Mouse (Mus musculus) intestine, embryonic 16.5 days (tissue): ENCODE results near the gene Ltbp1. TPM values are rescaled to one million over a fixed set of nuclear protein-coding genes. Genes with fewer than 3 reads are reported as not detected.

Experiments used
- ATAC-seq: fragments of 200-750 bp; cut with Nextera tagmentation; 2 replicates; pipeline ENCODE4 v1.8.0; 2017; ENCODE audit warnings: moderate TSS enrichment, moderate library complexity
- H3K27ac ChIP-seq: fragments of 300-500 bp; sonication (generic); 2 replicates; pipeline ENCODE4 v1.5.1; 2014; ENCODE audit warnings: mild to moderate bottlenecking, low read length
- H3K27me3 ChIP-seq: fragments of 300-500 bp; sonication (generic); replicated peaks from 2 replicates; pipeline ENCODE4 v1.6.1; 2014; ENCODE audit warnings: low read length, control low read depth, mixed read lengths; ENCODE audit not compliant: control insufficient read depth, insufficient read depth
- H3K36me3 ChIP-seq: fragments of 300-500 bp; sonication (generic); 2 replicates; pipeline ENCODE4 v1.6.1; 2014; ENCODE audit warnings: low read length, control low read depth; ENCODE audit not compliant: control insufficient read depth, insufficient read depth
- H3K4me1 ChIP-seq: fragments of 300-500 bp; sonication (generic); 2 replicates; pipeline ENCODE4 v1.6.1; 2014; ENCODE audit warnings: low read length, control low read depth, mixed read lengths; ENCODE audit not compliant: control insufficient read depth, insufficient read depth
- H3K4me2 ChIP-seq: fragments of 300-500 bp; sonication (generic); 2 replicates; pipeline ENCODE4 v1.6.1; 2014; ENCODE audit warnings: low read depth, low read length, control low read depth
- H3K4me3 ChIP-seq: fragments of 300-500 bp; sonication (generic); 2 replicates; pipeline ENCODE4 v1.5.1; 2014; ENCODE audit warnings: mild to moderate bottlenecking, low read length
- H3K9ac ChIP-seq: fragments of 300-500 bp; sonication (generic); 2 replicates; pipeline ENCODE4 v1.6.1; 2014; ENCODE audit warnings: low read depth, low read length
- H3K9me3 ChIP-seq: fragments of 300-500 bp; sonication (generic); 2 replicates; pipeline ENCODE4 v1.6.1; 2016; ENCODE audit warnings: low read length, control low read depth; ENCODE audit not compliant: control insufficient read depth
- WGBS: fragments of 180-500 bp; shearing (Covaris S2); extraction: QIAGEN DNeasy Blood & Tissue Kit; methylation state at CpG from one replicate; pipeline ENCODE4 v1.1.7; 2014; 5-methylcytosine and 5-hydroxymethylcytosine counted together
- polyA plus RNA-seq: library from polyadenylated mRNA; unstranded; fragments of >200 nt; fragmentation: Nextera tagmentation; extraction: Ambion mirVana; gene quantifications from 2 replicates; pipeline ENCODE4 v1.2.1, GENCODE M21; 2015

Ltbp1 gene
- polyA plus RNA-seq, 1 experiment from 2014 or later = 12.2 TPM

GRCm38 (mm10) chr17:75182319-75183001 lies 177.1 kb downstream of the Ltbp1 start:
- no peak overlapping the region for H3K9ac ChIP-seq
- H3K4me3 ChIP-seq = no peak overlapping the region
- H3K27ac ChIP-seq = 0 out of 2 replicates have a peak overlapping the region, but pooled peaks have one; percentile 31
- peaks cover 10% of the 10 kb centered on the region; the same call in 1 of the 2 replicates for H3K4me1 ChIP-seq
- 0 out of 2 replicates have a peak, but pooled peaks cover 3% of the 10 kb centered on the region for H3K9me3 ChIP-seq
- 74% methylated on average over 14 of the region's 14 CpGs for WGBS
- no peaks in the 10 kb centered on the region for H3K36me3 ChIP-seq
- 0 out of 2 replicates have a peak, but pooled peaks have one; percentile 27 for ATAC-seq
- H3K4me2 ChIP-seq = no peak overlapping the region
- H3K27me3 ChIP-seq = no peaks in the 10 kb centered on the region

GRCm38 (mm10) chr17:75186732-75187509 lies 181.6 kb downstream of the Ltbp1 start:
- 91% methylated on average over 8 of the region's 8 CpGs for WGBS
- 0 out of 2 replicates have a peak, but pooled peaks cover 3% of the 10 kb centered on the region for H3K9me3 ChIP-seq
- no peak overlapping the region for H3K9ac ChIP-seq
- H3K4me3 ChIP-seq = no peak overlapping the region
- H3K27me3 ChIP-seq = no peaks in the 10 kb centered on the region
- H3K36me3 ChIP-seq = no peaks in the 10 kb centered on the region
- H3K4me2 ChIP-seq = no peak overlapping the region
- no peak overlapping the region for H3K27ac ChIP-seq
- H3K4me1 ChIP-seq = peaks cover 4% of the 10 kb centered on the region; the same call in 1 of the 2 replicates
- no peak for ATAC-seq

GRCm38 (mm10) chr17:75196952-75197351 lies 191.6 kb downstream of the Ltbp1 start:
- H3K4me3 ChIP-seq = no peak overlapping the region
- no peak for ATAC-seq
- no peaks in the 10 kb centered on the region for H3K36me3 ChIP-seq
- H3K4me2 ChIP-seq = no peak overlapping the region
- H3K4me1 ChIP-seq = no peaks in the 10 kb centered on the region
- H3K27ac ChIP-seq = no peak overlapping the region
- WGBS = 84% methylated on average over 2 of the region's 2 CpGs
- no peaks in the 10 kb centered on the region for H3K27me3 ChIP-seq
- H3K9ac ChIP-seq = no peak overlapping the region
- H3K9me3 ChIP-seq = no peaks in the 10 kb centered on the region

GRCm38 (mm10) chr17:75198767-75199166 lies 193.4 kb downstream of the Ltbp1 start:
- Histone ChIP-seq H3K36me3 (no peaks in the 10 kb centered on the region), H3K4me2 (no peak overlapping the region), H3K4me3 (no peak overlapping the region), H3K27me3 (no peaks in the 10 kb centered on the region), H3K9me3 (no peaks in the 10 kb centered on the region), H3K27ac (no peak overlapping the region), H3K4me1 (no peaks in the 10 kb centered on the region), H3K9ac (no peak overlapping the region)
- WGBS = 67% methylated on average over 2 of the region's 2 CpGs
- ATAC-seq = peak; percentile 70

- Histone ChIP-seq H3K36me3 (no peaks in the 10 kb centered on the region), H3K9ac (no peak overlapping the region), H3K27me3 (no peaks in the 10 kb centered on the region), H3K9me3 (no peaks in the 10 kb centered on the region), H3K4me2 (no peak overlapping the region), H3K27ac (no peak overlapping the region), H3K4me1 (no peaks in the 10 kb centered on the region), H3K4me3 (no peak overlapping the region)
- WGBS = 73% methylated on average over 9 of the region's 9 CpGs
- ATAC-seq = no peak
Observed at GRCm38 (mm10) chr17:75199694-75200093, 194.3 kb downstream of the Ltbp1 start.

- Histone ChIP-seq H3K36me3 (no peaks in the 10 kb centered on the region), H3K4me1 (no peaks in the 10 kb centered on the region), H3K4me2 (no peak overlapping the region), H3K9ac (no peak overlapping the region), H3K27ac (no peak overlapping the region), H3K27me3 (no peaks in the 10 kb centered on the region), H3K9me3 (no peaks in the 10 kb centered on the region), H3K4me3 (no peak overlapping the region)
- ATAC-seq = no peak
- WGBS = 82% methylated on average over 3 of the region's 3 CpGs
Observed at GRCm38 (mm10) chr17:75202314-75202713, 196.9 kb downstream of the Ltbp1 start.

GRCm38 (mm10) chr17:75204065-75204464 lies 198.7 kb downstream of the Ltbp1 start:
- Histone ChIP-seq H3K4me2 (no peak overlapping the region), H3K9me3 (no peaks in the 10 kb centered on the region), H3K36me3 (no peaks in the 10 kb centered on the region), H3K27me3 (no peaks in the 10 kb centered on the region), H3K4me3 (no peak overlapping the region), H3K9ac (no peak overlapping the region), H3K4me1 (no peaks in the 10 kb centered on the region), H3K27ac (no peak overlapping the region)
- 96% methylated on average over 1 of the region's 1 CpGs for WGBS
- no peak for ATAC-seq

GRCm38 (mm10) chr17:75206281-75206680 lies 200.9 kb downstream of the Ltbp1 start:
- Histone ChIP-seq H3K27me3 (no peaks in the 10 kb centered on the region), H3K27ac (no peak overlapping the region), H3K4me3 (no peak overlapping the region), H3K4me1 (no peaks in the 10 kb centered on the region), H3K4me2 (no peak overlapping the region), H3K9me3 (no peaks in the 10 kb centered on the region), H3K9ac (no peak overlapping the region), H3K36me3 (no peaks in the 10 kb centered on the region)
- WGBS = 56% methylated on average over 3 of the region's 3 CpGs
- no peak for ATAC-seq

GRCm38 (mm10) chr17:75208164-75208698 lies 202.9 kb downstream of the Ltbp1 start:
- no peaks in the 10 kb centered on the region for H3K9me3 ChIP-seq
- H3K27ac ChIP-seq = no peak overlapping the region
- H3K9ac ChIP-seq = no peak overlapping the region
- no peak overlapping the region for H3K4me3 ChIP-seq
- no peak for ATAC-seq
- 42% methylated on average over 7 of the region's 7 CpGs for WGBS
- H3K4me1 ChIP-seq = no peaks in the 10 kb centered on the region
- no peaks in the 10 kb centered on the region for H3K27me3 ChIP-seq
- no peak overlapping the region for H3K4me2 ChIP-seq
- no peaks in the 10 kb centered on the region for H3K36me3 ChIP-seq
